ENCODE assay signal across 23 mouse cellular contexts in the genomic region with DNA sequence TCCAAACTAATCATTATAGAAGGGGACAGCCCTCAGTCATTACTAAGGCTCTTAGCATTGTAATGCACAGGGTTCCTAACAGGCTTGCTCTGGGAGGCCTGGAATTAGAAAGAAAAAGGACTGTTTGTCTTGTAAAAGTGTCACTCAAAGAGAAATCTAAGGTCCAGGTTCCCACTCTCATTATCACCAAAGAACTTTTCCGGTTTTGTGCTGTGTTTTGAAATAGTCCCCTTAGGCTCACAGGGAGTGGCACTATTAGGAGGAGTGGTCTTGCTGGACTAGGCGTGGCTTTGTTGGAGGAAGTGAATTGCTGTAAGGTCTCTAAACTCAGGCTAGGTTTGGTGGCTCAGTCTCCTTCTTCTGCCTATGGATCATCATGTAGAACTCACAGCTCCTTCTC.
"Had no signal": no experiment of that assay in that cellular context is flagged by ENCODE, and none has a peak within 500 bp of the region (broad histone marks: within the 10 kb centered on the region; RNA-seq: fewer than 3 reads in every experiment).

No protein-coding gene starts in this region.

- H3K4me3 ChIP-seq: gastrocnemius, adult 2 months; heart, embryonic 13.5 days; heart, embryonic 15.5 days; hindbrain, embryonic 13.5 days; intestine, embryonic 15.5 days; layer of hippocampus, adult 2 months; limb, embryonic 10.5 days; limb, embryonic 12.5 days; liver, embryonic 13.5 days; liver, embryonic 15.5 days had no signal

- H3K27me3 ChIP-seq: heart, embryonic 13.5 days; heart, embryonic 15.5 days; hindbrain, embryonic 13.5 days; intestine, embryonic 15.5 days; liver, embryonic 13.5 days; liver, embryonic 15.5 days had no signal

- H3K9ac ChIP-seq: heart, embryonic 13.5 days; heart, embryonic 15.5 days; hindbrain, embryonic 13.5 days; intestine, embryonic 15.5 days; limb, embryonic 12.5 days; liver, embryonic 13.5 days; liver, embryonic 15.5 days; liver, postnatal 0 days had no signal

- H3K36me3 ChIP-seq: heart, embryonic 13.5 days; heart, embryonic 15.5 days; hindbrain, embryonic 13.5 days; intestine, embryonic 15.5 days; limb, embryonic 10.5 days; limb, embryonic 12.5 days; liver, embryonic 13.5 days; liver, embryonic 15.5 days had no signal

- H3K27ac ChIP-seq: gastrocnemius, adult 2 months; heart, embryonic 13.5 days; heart, embryonic 15.5 days; hindbrain, embryonic 13.5 days; intestine, embryonic 15.5 days; layer of hippocampus, adult 2 months; limb, embryonic 10.5 days; limb, embryonic 12.5 days; liver, embryonic 13.5 days; liver, embryonic 15.5 days had no signal

- H3K9me3 ChIP-seq: heart, embryonic 13.5 days; heart, embryonic 15.5 days; hindbrain, embryonic 13.5 days; intestine, embryonic 15.5 days; limb, embryonic 10.5 days; limb, embryonic 12.5 days; liver, embryonic 13.5 days; liver, embryonic 15.5 days had no signal

- DNase-seq: gastrocnemius, adult 2 months; gastrocnemius, postnatal 10 days; gastrocnemius, postnatal 25 days; heart, adult 18-20 months; heart, postnatal 14 days; heart, postnatal 36 days; kidney, adult 18-20 months; kidney, adult 8-10 months; kidney, postnatal 10 days; kidney, postnatal 25 days; kidney, postnatal 4 days; layer of hippocampus, postnatal 36 days; liver; liver, embryonic 13.5 days; liver, postnatal 0 days had no signal

- H3K4me1 ChIP-seq: heart, embryonic 13.5 days; heart, embryonic 15.5 days; hindbrain, embryonic 13.5 days; intestine, embryonic 15.5 days; limb, embryonic 10.5 days; limb, embryonic 12.5 days; liver, embryonic 13.5 days; liver, embryonic 15.5 days had no signal
